Comparison of ENCODE assay signal across 26 mouse cellular contexts in genomic region chr16:11385150-11385549, GRCm38 (mm10).
DNase-seq lines count a peak whose midpoint lies in the region; ATAC-seq and TF ChIP-seq lines count a peak whose summit lies in the region.
"Had no signal": no experiment of that assay in that cellular context is flagged by ENCODE, and none has a peak within 500 bp of the region (broad histone marks: within the 10 kb centered on the region; RNA-seq: fewer than 3 reads in every experiment).

No protein-coding gene starts in this region.

- WGBS in liver, embryonic 13.5 days (ENCODE audit: insufficient replicate concordance), result 17% methylated on average over 5 of the region's 5 CpGs
- WGBS in liver, embryonic 12.5 days (ENCODE audit: insufficient replicate concordance), result 32% methylated on average over 5 of the region's 5 CpGs
- 37% methylated on average over 5 of the region's 5 CpGs for WGBS in bone marrow, adult 2 months
- 69% methylated on average over 5 of the region's 5 CpGs for WGBS in intestine, embryonic 16.5 days

- dilution Hi-C loops in CH12.LX (cut with MboI; ENCODE audit: extremely low pct_ligation_motif_present, extremely low pct_unique_long_range_greater_than_20kb, low sequenced_read_pairs), result no loop called here

- H3K36me3 ChIP-seq in liver, embryonic 13.5 days, result no peaks in the 10 kb centered on the region
- H3K36me3 ChIP-seq in liver, embryonic 12.5 days, result no peaks in the 10 kb centered on the region
- H3K36me3 ChIP-seq in CH12.LX (replicated peaks in 1 of 2; ENCODE audit: control insufficient read depth in 1 of 2, insufficient read depth in 1 of 2, low read length in 1 of 2), result no peaks in the 10 kb centered on the region
- H3K36me3 ChIP-seq in intestine, embryonic 16.5 days (ENCODE audit: control insufficient read depth, insufficient read depth, low read length), result no peaks in the 10 kb centered on the region
- H3K36me3 ChIP-seq: forebrain, embryonic 12.5 days; hindbrain, embryonic 10.5 days; hindbrain, embryonic 15.5 days; limb, embryonic 10.5 days; limb, embryonic 15.5 days had no signal

- ATAC-seq in liver, embryonic 13.5 days (ENCODE audit: low read depth), result peak; percentile 50
- no peak for ATAC-seq in liver, embryonic 12.5 days
- ATAC-seq in megakaryocyte progenitor cell, adult 5-6 weeks (replicated peaks; ENCODE audit: poor library complexity), result peak; percentile 58
- no peak for ATAC-seq in intestine, embryonic 16.5 days
- ATAC-seq: forebrain, postnatal 0 days; midbrain, embryonic 16.5 days had no signal

- no peaks in the 10 kb centered on the region for H3K27me3 ChIP-seq in liver, embryonic 13.5 days
- no peaks in the 10 kb centered on the region for H3K27me3 ChIP-seq in liver, embryonic 12.5 days (replicated peaks)
- no peaks in the 10 kb centered on the region for H3K27me3 ChIP-seq in CH12.LX (replicated peaks)
- H3K27me3 ChIP-seq in intestine, embryonic 16.5 days (replicated peaks; ENCODE audit: control insufficient read depth, insufficient read depth, low read length), result no peaks in the 10 kb centered on the region
- H3K27me3 ChIP-seq: forebrain, embryonic 12.5 days; hindbrain, embryonic 15.5 days; limb, embryonic 15.5 days had no signal

- no peaks in the 10 kb centered on the region for H3K79me2 ChIP-seq in CH12.LX (replicated peaks; ENCODE audit: control insufficient read depth, extremely low read depth, insufficient read depth, poor library complexity, severe bottlenecking)

- in situ Hi-C loops in CH12.LX (cut with MboI; ENCODE audit: low pct_ligation_motif_present, low pct_unique_long_range_greater_than_20kb, low sequenced_read_pairs), result no loop called here

- no peak overlapping the region for H3K9ac ChIP-seq in liver, embryonic 13.5 days
- no peak overlapping the region for H3K9ac ChIP-seq in liver, embryonic 12.5 days
- H3K9ac ChIP-seq in CH12.LX (ENCODE audit: insufficient read depth, low read depth), result no peak overlapping the region
- H3K9ac ChIP-seq in intestine, embryonic 16.5 days (ENCODE audit: low read depth, low read length), result no peak overlapping the region
- H3K9ac ChIP-seq: forebrain, embryonic 12.5 days; forebrain, postnatal 0 days; hindbrain, embryonic 15.5 days; limb, embryonic 15.5 days had no signal

- TF ChIP-seq EP300 in CH12.LX (IDR thresholded peaks at IDR 0.05; ENCODE audit: low read length), result no peak

- H3K9me3 ChIP-seq in liver, embryonic 13.5 days (replicated peaks), result no peaks in the 10 kb centered on the region
- H3K9me3 ChIP-seq in liver, embryonic 12.5 days (replicated peaks), result no peaks in the 10 kb centered on the region
- H3K9me3 ChIP-seq in CH12.LX (replicated peaks; ENCODE audit: low read length), result no peaks in the 10 kb centered on the region
- H3K9me3 ChIP-seq in intestine, embryonic 16.5 days (ENCODE audit: control insufficient read depth, low read length), result no peaks in the 10 kb centered on the region
- H3K9me3 ChIP-seq: forebrain, embryonic 12.5 days; hindbrain, embryonic 10.5 days; hindbrain, embryonic 15.5 days; limb, embryonic 10.5 days; limb, embryonic 15.5 days had no signal

- no peak for TF ChIP-seq RAD21 in CH12.LX (IDR thresholded peaks at IDR 0.05; ENCODE audit: low read depth, low read length)

- no peak for DNase-seq in liver, embryonic 13.5 days
- DNase-seq in CH12.LX (ENCODE audit: extremely low read depth), result no peak
- DNase-seq in layer of hippocampus, postnatal 10 days (ENCODE audit: low spot score in 2 of 2), result no peak
- DNase-seq: adrenal gland, postnatal 10 days; cerebellum, adult 18-20 months; gastrocnemius, postnatal 14 days; heart, postnatal 14 days; kidney, adult 2 months; kidney, postnatal 14 days; lung, adult 2 months; lung, postnatal 10 days; right cerebral cortex, postnatal 25 days; thymus, postnatal 25 days had no signal

- no peak for TF ChIP-seq POLR2A in CH12.LX (IDR thresholded peaks at IDR 0.05; ENCODE audit: low read depth, low read length)
- TF ChIP-seq POLR2A in bone marrow, adult 2 months (IDR thresholded peaks at IDR 0.05; ENCODE audit: borderline replicate concordance, control insufficient read depth, low read depth, low read length), result no peak

- H3K4me1 ChIP-seq in liver, embryonic 13.5 days (replicated peaks), result peaks cover 19% of the 10 kb centered on the region
- H3K4me1 ChIP-seq in liver, embryonic 12.5 days, result peaks cover 22% of the 10 kb centered on the region
- H3K4me1 ChIP-seq in CH12.LX (ENCODE audit: control insufficient read depth in 1 of 2, insufficient read depth in 2 of 2), result peaks cover 27 to 58% of the 10 kb centered on the region in 2 experiments
- H3K4me1 ChIP-seq in bone marrow, adult 2 months (ENCODE audit: control insufficient read depth, insufficient read depth, low read length), result peaks cover 6% of the 10 kb centered on the region
- H3K4me1 ChIP-seq in intestine, embryonic 16.5 days (ENCODE audit: control insufficient read depth, insufficient read depth, low read length), result no peaks in the 10 kb centered on the region
- H3K4me1 ChIP-seq: forebrain, embryonic 12.5 days; hindbrain, embryonic 10.5 days had no signal

- H3K27ac ChIP-seq in liver, embryonic 13.5 days, result no peak overlapping the region
- no peak overlapping the region for H3K27ac ChIP-seq in liver, embryonic 12.5 days
- no peak overlapping the region for H3K27ac ChIP-seq in CH12.LX (ENCODE audit: insufficient read depth, low read depth)
- H3K27ac ChIP-seq in bone marrow, adult 2 months (ENCODE audit: control insufficient read depth, insufficient read depth, low read depth, low read length, poor library complexity), result peak overlapping the region; percentile 71
- H3K27ac ChIP-seq in intestine, embryonic 16.5 days (ENCODE audit: low read length), result no peak overlapping the region
- H3K27ac ChIP-seq: forebrain, embryonic 12.5 days; hindbrain, embryonic 10.5 days; hindbrain, embryonic 15.5 days; limb, embryonic 10.5 days; limb, embryonic 15.5 days had no signal

- no peak for TF ChIP-seq CTCF in CH12.LX (conservative IDR thresholded peaks at IDR 0.05 in 1 of 2, IDR thresholded peaks at IDR 0.05 in 1 of 2; ENCODE audit: low read depth in 2 of 2, low read length in 2 of 2)
- TF ChIP-seq CTCF in bone marrow, adult 2 months (IDR thresholded peaks at IDR 0.05; ENCODE audit: control insufficient read depth, insufficient read depth, low read length), result no peak

- no peak overlapping the region for H3K4me2 ChIP-seq in liver, embryonic 13.5 days
- H3K4me2 ChIP-seq in liver, embryonic 12.5 days, result no peak overlapping the region
- peak overlapping the region; percentile 67 for H3K4me2 ChIP-seq in CH12.LX (ENCODE audit: insufficient read depth, low read depth, poor library complexity, severe bottlenecking)
- no peak overlapping the region for H3K4me2 ChIP-seq in intestine, embryonic 16.5 days (ENCODE audit: low read depth, low read length)
- H3K4me2 ChIP-seq: forebrain, embryonic 12.5 days; hindbrain, embryonic 15.5 days; limb, embryonic 15.5 days; midbrain, embryonic 11.5 days had no signal

- no peak overlapping the region for H3K4me3 ChIP-seq in liver, embryonic 13.5 days (replicated peaks)
- no peak overlapping the region for H3K4me3 ChIP-seq in liver, embryonic 12.5 days
- no peak overlapping the region for H3K4me3 ChIP-seq in CH12.LX (replicated peaks in 1 of 3; ENCODE audit: low read depth in 2 of 3, low read length in 2 of 3, poor library complexity in 1 of 3)
- H3K4me3 ChIP-seq in bone marrow, adult 2 months (replicated peaks; ENCODE audit: control insufficient read depth, low read depth, low read length), result no peak overlapping the region
- no peak overlapping the region for H3K4me3 ChIP-seq in intestine, embryonic 16.5 days (ENCODE audit: low read length)
- H3K4me3 ChIP-seq: erythroblast, embryonic 14.5 days; forebrain, embryonic 12.5 days; hindbrain, embryonic 10.5 days; hindbrain, embryonic 15.5 days; limb, embryonic 10.5 days; limb, embryonic 15.5 days had no signal

TF ChIP-seq in CH12.LX, 34 proteins besides CTCF, POLR2A, EP300 and RAD21:
- TF ChIP-seq MEF2A (IDR thresholded peaks at IDR 0.05; ENCODE audit: borderline replicate concordance, low read depth, low read length), result peak; percentile 18; the same call in 1 of the 2 replicates
- TF ChIP-seq ZC3H11A (IDR thresholded peaks at IDR 0.05; ENCODE audit: low read depth, low read length), result no peak

Comparison
In these comparisons a context has a peak if more than half of its experiments do, and no peak if none do; other contexts are left out.
1. ATAC-seq: peak in liver, embryonic 13.5 days (single experiment) and megakaryocyte progenitor cell, adult 5-6 weeks (single experiment); none in liver, embryonic 12.5 days (single experiment) and intestine, embryonic 16.5 days (single experiment).